Mouse (Mus musculus) hindbrain, embryonic 15.5 days (tissue): ENCODE results near the gene Stx11. TPM values are rescaled to one million over a fixed set of nuclear protein-coding genes. Genes with fewer than 3 reads are reported as not detected.

Source experiments
- ATAC-seq: fragments of 200-750 bp; cut with Nextera tagmentation; 2 replicates; pipeline ENCODE4 v1.8.0; 2017; ENCODE audit warnings: low read depth, moderate number of reproducible peaks, moderate TSS enrichment; ENCODE audit not compliant: low FRiP score
- H3K27ac ChIP-seq: fragments of 300-500 bp; sonication (generic); replicated peaks from 2 replicates; pipeline ENCODE4 v1.5.1; 2015; ENCODE audit warnings: mild to moderate bottlenecking, inconsistent platforms
- H3K27me3 ChIP-seq: fragments of 300-500 bp; sonication (generic); 2 replicates; pipeline ENCODE4 v1.6.1; 2015; ENCODE audit warnings: control low read depth, inconsistent platforms
- H3K36me3 ChIP-seq: fragments of 300-500 bp; sonication (generic); 2 replicates; pipeline ENCODE4 v1.6.1; 2015; ENCODE audit warnings: control low read depth, inconsistent platforms
- H3K4me1 ChIP-seq: fragments of 300-500 bp; sonication (generic); replicated peaks from 2 replicates; pipeline ENCODE4 v1.6.1; 2015; ENCODE audit warnings: control low read depth, inconsistent platforms
- H3K4me2 ChIP-seq: fragments of 300-500 bp; sonication (generic); 2 replicates; pipeline ENCODE4 v1.6.1; 2015; ENCODE audit warnings: moderate library complexity, mild to moderate bottlenecking, inconsistent platforms
- H3K4me3 ChIP-seq: fragments of 300-500 bp; sonication (generic); 2 replicates; pipeline ENCODE4 v1.5.1; 2015; ENCODE audit warnings: mild to moderate bottlenecking, inconsistent platforms
- H3K9ac ChIP-seq: fragments of 300-500 bp; sonication (generic); 2 replicates; pipeline ENCODE4 v1.6.1; 2015; ENCODE audit warnings: inconsistent platforms
- H3K9me3 ChIP-seq: fragments of 300-500 bp; sonication (generic); 2 replicates; pipeline ENCODE4 v1.6.1; 2016; ENCODE audit warnings: control low read depth, inconsistent platforms
- WGBS: fragments of 180-500 bp; shearing (Covaris S2); methylation state at CpG from one replicate; pipeline ENCODE4 v1.1.7; 2015; 5-methylcytosine and 5-hydroxymethylcytosine counted together
- polyA plus RNA-seq: library from polyadenylated mRNA; unstranded; fragments of >200 nt; fragmentation: Nextera tagmentation; extraction: Ambion mirVana; gene quantifications from 2 replicates; pipeline ENCODE4 v1.2.1, GENCODE M21; 2015

Gene Stx11
- 1.8 and 2.0 TPM in 2 replicates for polyA plus RNA-seq

- no peak within 1 kb of the TSS for H3K27ac ChIP-seq
- peak within 1 kb of the TSS; percentile 92 for H3K4me2 ChIP-seq
- H3K9ac ChIP-seq = peak within 1 kb of the TSS; percentile 55
- no peaks in the 10 kb centered on the region for H3K36me3 ChIP-seq
- peak within 1 kb of the TSS; percentile 71 for H3K4me3 ChIP-seq
- 3% methylated on average over 54 of the region's 56 CpGs for WGBS
- peak; percentile 84 for ATAC-seq
- 0 out of 2 replicates have a peak, but pooled peaks cover 4% of the 10 kb centered on the region for H3K27me3 ChIP-seq
- H3K9me3 ChIP-seq = no peaks in the 10 kb centered on the region
- peaks cover 6% of the 10 kb centered on the region for H3K4me1 ChIP-seq
Measured at GRCm38 (mm10) chr10:12964151-12965075, at the start of gene Stx11. TSS of gene Stx11 (minus strand) at chr10:12964298.

GRCm38 (mm10) chr10:13008737-13009121 lies 44.6 kb upstream of the Stx11 start:
- Histone ChIP-seq H3K4me1 (peaks cover 19% of the 10 kb centered on the region), H3K4me2 (peak overlapping the region; percentile 90), H3K4me3 (peak overlapping the region; percentile 94), H3K27ac (peak overlapping the region; percentile 81), H3K27me3 (no peaks in the 10 kb centered on the region), H3K9ac (peak overlapping the region; percentile 81), H3K9me3 (no peaks in the 10 kb centered on the region), H3K36me3 (no peaks in the 10 kb centered on the region)
- WGBS = 2% methylated on average over 29 of the region's 29 CpGs
- no peak; the same call in 1 of the 2 replicates for ATAC-seq

GRCm38 (mm10) chr10:13007876-13008736 lies 44.0 kb upstream of the Stx11 start:
- peaks cover 19% of the 10 kb centered on the region for H3K4me1 ChIP-seq
- H3K36me3 ChIP-seq = no peaks in the 10 kb centered on the region
- H3K4me2 ChIP-seq = peak overlapping the region; percentile 90
- peak; percentile 100 for ATAC-seq
- H3K4me3 ChIP-seq = peak overlapping the region; percentile 94
- peak overlapping the region; percentile 81 for H3K9ac ChIP-seq
- H3K27ac ChIP-seq = peak overlapping the region; percentile 81
- no peaks in the 10 kb centered on the region for H3K9me3 ChIP-seq
- 3% methylated on average over 52 of the region's 52 CpGs for WGBS
- H3K27me3 ChIP-seq = no peaks in the 10 kb centered on the region

- Histone ChIP-seq H3K36me3 (no peaks in the 10 kb centered on the region), H3K9me3 (no peaks in the 10 kb centered on the region), H3K4me1 (peaks cover 15% of the 10 kb centered on the region), H3K4me3 (no peak within 1 kb of the TSS), H3K9ac (no peak within 1 kb of the TSS), H3K27ac (no peak within 1 kb of the TSS), H3K27me3 (no peaks in the 10 kb centered on the region), H3K4me2 (no peak within 1 kb of the TSS)
- no peak for ATAC-seq
- 90% methylated on average over 3 of the region's 3 CpGs for WGBS
Measured at GRCm38 (mm10) chr10:13005043-13005442, 40.9 kb upstream of the Stx11 start, which contains the start of gene Sf3b5. TSS of gene Sf3b5 (plus strand) at chr10:13005343.

- WGBS = 51% methylated on average over 17 of the region's 17 CpGs
- Histone ChIP-seq H3K27ac (no peak overlapping the region), H3K4me3 (no peak overlapping the region), H3K9me3 (no peaks in the 10 kb centered on the region), H3K9ac (no peak overlapping the region), H3K4me1 (no peaks in the 10 kb centered on the region), H3K36me3 (no peaks in the 10 kb centered on the region), H3K4me2 (no peak overlapping the region), H3K27me3 (no peaks in the 10 kb centered on the region)
- ATAC-seq = peak; percentile 85
Measured at GRCm38 (mm10) chr10:12996736-12997477, 32.8 kb upstream of the Stx11 start.

- no peaks in the 10 kb centered on the region for H3K9me3 ChIP-seq
- no peak overlapping the region for H3K9ac ChIP-seq
- no peak for ATAC-seq
- no peak overlapping the region for H3K4me2 ChIP-seq
- no peaks in the 10 kb centered on the region for H3K4me1 ChIP-seq
- H3K27me3 ChIP-seq = no peaks in the 10 kb centered on the region
- no peak overlapping the region for H3K27ac ChIP-seq
- 90% methylated on average over 25 of the region's 25 CpGs for WGBS
- no peaks in the 10 kb centered on the region for H3K36me3 ChIP-seq
- no peak overlapping the region for H3K4me3 ChIP-seq
Measured at GRCm38 (mm10) chr10:12993411-12994039, 29.4 kb upstream of the Stx11 start.

GRCm38 (mm10) chr10:12991953-12992352 lies 27.9 kb upstream of the Stx11 start:
- H3K9me3 ChIP-seq = no peaks in the 10 kb centered on the region
- ATAC-seq = no peak
- no peaks in the 10 kb centered on the region for H3K4me1 ChIP-seq
- WGBS = 84% methylated on average over 5 of the region's 5 CpGs
- no peak overlapping the region for H3K9ac ChIP-seq
- H3K36me3 ChIP-seq = no peaks in the 10 kb centered on the region
- no peak overlapping the region for H3K4me3 ChIP-seq
- H3K27me3 ChIP-seq = no peaks in the 10 kb centered on the region
- no peak overlapping the region for H3K27ac ChIP-seq
- no peak overlapping the region for H3K4me2 ChIP-seq

GRCm38 (mm10) chr10:12986943-12987342 lies 22.8 kb upstream of the Stx11 start:
- H3K36me3 ChIP-seq = no peaks in the 10 kb centered on the region
- H3K9me3 ChIP-seq = no peaks in the 10 kb centered on the region
- whole genome bisulfite sequencing = 70% methylated on average over 4 of the region's 4 CpGs
- H3K9ac ChIP-seq = no peak overlapping the region
- no peaks in the 10 kb centered on the region for H3K27me3 ChIP-seq
- no peaks in the 10 kb centered on the region for H3K4me1 ChIP-seq
- H3K4me3 ChIP-seq = no peak overlapping the region
- H3K4me2 ChIP-seq = no peak overlapping the region
- ATAC-seq = no peak
- H3K27ac ChIP-seq = no peak overlapping the region

- Histone ChIP-seq H3K27ac (no peak overlapping the region), H3K9ac (no peak overlapping the region), H3K9me3 (no peaks in the 10 kb centered on the region), H3K27me3 (no peaks in the 10 kb centered on the region), H3K4me3 (no peak overlapping the region), H3K4me2 (no peak overlapping the region), H3K4me1 (no peaks in the 10 kb centered on the region), H3K36me3 (no peaks in the 10 kb centered on the region)
- no peak for ATAC-seq
- WGBS = 41% methylated on average over 5 of the region's 5 CpGs
Measured at GRCm38 (mm10) chr10:12986485-12986884, 22.4 kb upstream of the Stx11 start.

- Histone ChIP-seq H3K9ac (no peak overlapping the region), H3K27ac (no peak overlapping the region), H3K9me3 (no peaks in the 10 kb centered on the region), H3K4me1 (no peaks in the 10 kb centered on the region), H3K4me3 (no peak overlapping the region), H3K27me3 (no peaks in the 10 kb centered on the region), H3K36me3 (no peaks in the 10 kb centered on the region), H3K4me2 (no peak overlapping the region)
- no peak for ATAC-seq
- WGBS = 88% methylated on average over 3 of the region's 3 CpGs
Measured at GRCm38 (mm10) chr10:12985028-12985427, 20.9 kb upstream of the Stx11 start.

GRCm38 (mm10) chr10:12983516-12983915 lies 19.4 kb upstream of the Stx11 start:
- no peaks in the 10 kb centered on the region for H3K9me3 ChIP-seq
- no peak for ATAC-seq
- H3K9ac ChIP-seq = no peak overlapping the region
- no peak overlapping the region for H3K4me2 ChIP-seq
- H3K36me3 ChIP-seq = no peaks in the 10 kb centered on the region
- H3K27me3 ChIP-seq = no peaks in the 10 kb centered on the region
- no peaks in the 10 kb centered on the region for H3K4me1 ChIP-seq
- no peak overlapping the region for H3K4me3 ChIP-seq
- H3K27ac ChIP-seq = no peak overlapping the region
- WGBS = 71% methylated on average over 3 of the region's 3 CpGs
